Mouse (Mus musculus): Measurements from ENCODE around the gene Mrps12. TPM values are rescaled to one million over a fixed set of nuclear protein-coding genes. Genes with fewer than 3 reads are reported as not detected.

The Mrps12 gene
- polyA plus RNA-seq, 1 experiment from 2014 or later, result 77.7 TPM

Other genes with a start within 250 kb of the Mrps12 start
- gene Ifnl2, start 231.4 kb downstream of the Mrps12 start, polyA plus RNA-seq (2015; fragmentation: Nextera tagmentation; extraction: Ambion mirVana), result not detected in 2 replicates
- not detected in 2 replicates for gene Ifnl3, start 219.0 kb downstream of the Mrps12 start, polyA plus RNA-seq (2015; fragmentation: Nextera tagmentation; extraction: Ambion mirVana)
- 0.68 TPM in 1 of 2 replicates, not detected in the other for gene Sycn, start 200.9 kb downstream of the Mrps12 start, polyA plus RNA-seq (2015; fragmentation: Nextera tagmentation; extraction: Ambion mirVana)
- gene Nccrp1, start 194.6 kb downstream of the Mrps12 start, polyA plus RNA-seq (2015; fragmentation: Nextera tagmentation; extraction: Ambion mirVana), result not detected in 2 replicates
- 5.6 and 6.6 TPM in 2 replicates for gene Samd4b, start 143.7 kb downstream of the Mrps12 start, polyA plus RNA-seq (2015; fragmentation: Nextera tagmentation; extraction: Ambion mirVana)
- 17.9 and 19.2 TPM in 2 replicates for gene Pak4, start 143.6 kb downstream of the Mrps12 start, polyA plus RNA-seq (2015; fragmentation: Nextera tagmentation; extraction: Ambion mirVana)
- gene Acp7, start 110.5 kb downstream of the Mrps12 start, polyA plus RNA-seq (2015; fragmentation: Nextera tagmentation; extraction: Ambion mirVana), result not detected in 2 replicates
- 0.15 and 0.24 TPM in 2 replicates for gene Fbxo27, start 49.0 kb downstream of the Mrps12 start, polyA plus RNA-seq (2015; fragmentation: Nextera tagmentation; extraction: Ambion mirVana)
- gene Fbxo17, start 25.0 kb downstream of the Mrps12 start, polyA plus RNA-seq (2015; fragmentation: Nextera tagmentation; extraction: Ambion mirVana), result 1.1 and 1.3 TPM in 2 replicates
- 12.2 and 12.4 TPM in 2 replicates for gene Sars2, start 172 bp upstream of the Mrps12 start, polyA plus RNA-seq (2015; fragmentation: Nextera tagmentation; extraction: Ambion mirVana)
- not detected in 2 replicates for gene Ccer2, start 14.4 kb upstream of the Mrps12 start, polyA plus RNA-seq (2015; fragmentation: Nextera tagmentation; extraction: Ambion mirVana)
- gene Sirt2, start 24.9 kb upstream of the Mrps12 start, polyA plus RNA-seq (2015; fragmentation: Nextera tagmentation; extraction: Ambion mirVana), result 25.9 and 26.0 TPM in 2 replicates
- gene Nfkbib, start 25.7 kb upstream of the Mrps12 start, polyA plus RNA-seq (2015; fragmentation: Nextera tagmentation; extraction: Ambion mirVana), result 29.4 and 33.3 TPM in 2 replicates
- 9.4 and 10.2 TPM in 2 replicates for gene Rinl, start 47.1 kb upstream of the Mrps12 start, polyA plus RNA-seq (2015; fragmentation: Nextera tagmentation; extraction: Ambion mirVana)
- gene Hnrnpl, start 66.7 kb upstream of the Mrps12 start, polyA plus RNA-seq (2015; fragmentation: Nextera tagmentation; extraction: Ambion mirVana), result 79.3 and 86.9 TPM in 2 replicates
- gene Ech1, start 83.4 kb upstream of the Mrps12 start, polyA plus RNA-seq (2015; fragmentation: Nextera tagmentation; extraction: Ambion mirVana), result 125 and 148 TPM in 2 replicates
- 4.8 and 6.4 TPM in 2 replicates for gene Lgals4, start 92.0 kb upstream of the Mrps12 start, polyA plus RNA-seq (2015; fragmentation: Nextera tagmentation; extraction: Ambion mirVana)
- 0.24 TPM in 1 of 2 replicates, not detected in the other for gene Lgals7, start 122.0 kb upstream of the Mrps12 start, polyA plus RNA-seq (2015; fragmentation: Nextera tagmentation; extraction: Ambion mirVana)
- gene Capn12, start 139.6 kb upstream of the Mrps12 start, polyA plus RNA-seq (2015; fragmentation: Nextera tagmentation; extraction: Ambion mirVana), result 0.08 and 0.15 TPM in 2 replicates
- gene Actn4, start 220.5 kb upstream of the Mrps12 start, polyA plus RNA-seq (2015; fragmentation: Nextera tagmentation; extraction: Ambion mirVana), result 126 and 147 TPM in 2 replicates
- gene Eif3k, start 240.0 kb upstream of the Mrps12 start, polyA plus RNA-seq (2015; fragmentation: Nextera tagmentation; extraction: Ambion mirVana), result 209 and 222 TPM in 2 replicates
- 21.6 and 26.3 TPM in 2 replicates for gene Map4k1, start 240.2 kb upstream of the Mrps12 start, polyA plus RNA-seq (2015; fragmentation: Nextera tagmentation; extraction: Ambion mirVana)